Mouse (Mus musculus): ENCODE results near the gene Slc44a2. TPM values are rescaled to one million over a fixed set of nuclear protein-coding genes. Genes with fewer than 3 reads are reported as not detected.

Gene Slc44a2
- polyA plus RNA-seq, 1 experiment from 2014 or later, result 71.0 TPM

DNA sequence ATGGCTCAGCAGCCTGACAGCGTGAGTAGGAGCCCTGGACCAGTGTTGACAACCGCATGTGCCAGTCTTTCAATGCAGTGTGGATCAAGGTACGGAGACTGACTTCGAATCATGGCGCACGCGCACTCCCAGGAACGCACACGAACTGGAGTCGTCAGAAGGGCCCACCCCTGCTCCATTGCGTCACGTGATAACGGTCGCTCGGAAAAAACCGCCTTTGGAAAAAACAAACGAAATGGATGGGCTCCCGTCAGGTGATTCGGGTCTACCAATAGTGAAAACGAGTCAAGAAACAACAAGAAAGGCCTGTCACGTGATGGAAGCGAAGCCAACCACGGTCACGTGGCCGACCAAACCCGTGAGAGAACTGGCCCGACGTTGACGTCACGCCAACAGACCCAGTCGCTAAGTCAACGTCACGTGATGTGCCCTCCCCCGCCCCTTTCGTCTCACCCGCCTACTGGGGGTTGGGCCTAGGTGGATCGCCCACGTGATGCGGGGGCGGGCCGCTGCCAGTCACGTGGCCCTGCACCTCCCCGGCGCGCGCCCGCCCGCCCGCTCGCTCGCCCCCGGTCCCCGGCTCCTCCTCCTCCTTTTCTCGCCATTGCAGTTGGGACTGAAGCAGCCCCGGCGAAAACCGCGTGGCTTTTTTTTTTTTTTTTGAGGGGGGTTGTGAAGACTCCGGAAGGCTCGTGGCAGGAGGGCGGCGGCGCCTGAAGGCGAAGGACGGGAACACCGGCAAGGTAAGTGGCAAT, 47.0 kb downstream of the Slc44a2 start, which contains the start of gene Ilf3:
Gene Ilf3, plus strand, starts transcription at position 515 of the 755 bp plus-strand sequence.
- peak within 1 kb of the TSS; percentile 90 for H3K27ac ChIP-seq (ENCODE audit: low read depth, low read length)
- peak within 1 kb of the TSS; percentile 83 for H3K4me2 ChIP-seq (ENCODE audit: low read depth, low read length, severe bottlenecking)
- H3K9me3 ChIP-seq (ENCODE audit: control insufficient read depth, low read length), result no peaks in the 10 kb centered on the region
- peak; percentile 89 for ATAC-seq (replicated peaks; ENCODE audit: low FRiP score)
- peak; percentile 100 for DNase-seq (ENCODE audit: low spot score)
- H3K36me3 ChIP-seq (ENCODE audit: control insufficient read depth, insufficient read depth, low read length), result peaks cover 3% of the 10 kb centered on the region; the same call in 1 of the 2 replicates
- peak within 1 kb of the TSS; percentile 96 for H3K9ac ChIP-seq (ENCODE audit: low read length)
- peaks cover 3% of the 10 kb centered on the region; the same call in 1 of the 2 replicates for H3K4me1 ChIP-seq (replicated peaks; ENCODE audit: control insufficient read depth, insufficient read depth, low read length)
- peak within 1 kb of the TSS; percentile 74 for H3K4me3 ChIP-seq (ENCODE audit: low read depth, low read length)
- no peaks in the 10 kb centered on the region for H3K27me3 ChIP-seq (ENCODE audit: control insufficient read depth, insufficient read depth, low read length)
- WGBS, result 1% methylated on average over 64 of the region's 66 CpGs

GRCm38 (mm10) chr9:21368131-21368584, 47.7 kb downstream of the Slc44a2 start:
- under 1% methylated on average over 38 of the region's 38 CpGs for WGBS
- H3K4me3 ChIP-seq (ENCODE audit: low read depth, low read length), result peak overlapping the region; percentile 74
- DNase-seq (ENCODE audit: low spot score) (peak; percentile 92), ATAC-seq (replicated peaks; ENCODE audit: low FRiP score) (peak; percentile 71)
- H3K9ac ChIP-seq (ENCODE audit: low read length), result peak overlapping the region; percentile 96
- H3K9me3 ChIP-seq (ENCODE audit: control insufficient read depth, low read length), result no peaks in the 10 kb centered on the region
- H3K27me3 ChIP-seq (ENCODE audit: control insufficient read depth, insufficient read depth, low read length), result no peaks in the 10 kb centered on the region
- H3K4me2 ChIP-seq (ENCODE audit: low read depth, low read length, severe bottlenecking), result peak overlapping the region; percentile 83
- peaks cover 3% of the 10 kb centered on the region; the same call in 1 of the 2 replicates for H3K36me3 ChIP-seq (ENCODE audit: control insufficient read depth, insufficient read depth, low read length)
- peak overlapping the region; percentile 90 for H3K27ac ChIP-seq (ENCODE audit: low read depth, low read length)
- H3K4me1 ChIP-seq (replicated peaks; ENCODE audit: control insufficient read depth, insufficient read depth, low read length), result peaks cover 3% of the 10 kb centered on the region; the same call in 1 of the 2 replicates

- no peaks in the 10 kb centered on the region for H3K9me3 ChIP-seq (ENCODE audit: control insufficient read depth, low read length)
- H3K4me3 ChIP-seq (ENCODE audit: low read depth, low read length), result peak overlapping the region; percentile 74
- H3K36me3 ChIP-seq (ENCODE audit: control insufficient read depth, insufficient read depth, low read length), result peaks cover 3% of the 10 kb centered on the region; the same call in 1 of the 2 replicates
- H3K4me1 ChIP-seq (replicated peaks; ENCODE audit: control insufficient read depth, insufficient read depth, low read length), result peaks cover 3% of the 10 kb centered on the region; the same call in 1 of the 2 replicates
- H3K9ac ChIP-seq (ENCODE audit: low read length), result peak overlapping the region; percentile 96
- WGBS, result 71% methylated on average over 11 of the region's 11 CpGs
- H3K4me2 ChIP-seq (ENCODE audit: low read depth, low read length, severe bottlenecking), result peak overlapping the region; percentile 83
- no peak for DNase-seq (ENCODE audit: low spot score)
- H3K27me3 ChIP-seq (ENCODE audit: control insufficient read depth, insufficient read depth, low read length), result no peaks in the 10 kb centered on the region
- no peak for ATAC-seq (replicated peaks; ENCODE audit: low FRiP score)
- H3K27ac ChIP-seq (ENCODE audit: low read depth, low read length), result no peak overlapping the region
Measured at GRCm38 (mm10) chr9:21369080-21369479, 48.6 kb downstream of the Slc44a2 start.

- peak overlapping the region; percentile 24; the same call in 1 of the 2 replicates for H3K4me2 ChIP-seq (ENCODE audit: low read depth, low read length, severe bottlenecking)
- ATAC-seq (replicated peaks; ENCODE audit: low FRiP score) (no peak), DNase-seq (ENCODE audit: low spot score) (no peak)
- H3K9ac ChIP-seq (ENCODE audit: low read length), result no peak overlapping the region
- H3K27ac ChIP-seq (ENCODE audit: low read depth, low read length), result no peak overlapping the region
- H3K4me3 ChIP-seq (ENCODE audit: low read depth, low read length), result no peak overlapping the region
- H3K27me3 ChIP-seq (ENCODE audit: control insufficient read depth, insufficient read depth, low read length), result no peaks in the 10 kb centered on the region
- H3K9me3 ChIP-seq (ENCODE audit: control insufficient read depth, low read length), result no peaks in the 10 kb centered on the region
- H3K4me1 ChIP-seq (replicated peaks; ENCODE audit: control insufficient read depth, insufficient read depth, low read length), result peaks cover 3% of the 10 kb centered on the region; the same call in 1 of the 2 replicates
- peaks cover 3% of the 10 kb centered on the region; the same call in 1 of the 2 replicates for H3K36me3 ChIP-seq (ENCODE audit: control insufficient read depth, insufficient read depth, low read length)
- 90% methylated on average over 2 of the region's 2 CpGs for WGBS
Measured at GRCm38 (mm10) chr9:21370876-21371275, 50.4 kb downstream of the Slc44a2 start.

GRCm38 (mm10) chr9:21372508-21372907, 52.0 kb downstream of the Slc44a2 start:
- Histone ChIP-seq H3K4me1 (replicated peaks; ENCODE audit: control insufficient read depth, insufficient read depth, low read length) (peaks cover 3% of the 10 kb centered on the region; the same call in 1 of the 2 replicates), H3K4me3 (ENCODE audit: low read depth, low read length) (no peak overlapping the region), H3K36me3 (ENCODE audit: control insufficient read depth, insufficient read depth, low read length) (peaks cover 3% of the 10 kb centered on the region; the same call in 1 of the 2 replicates), H3K9me3 (ENCODE audit: control insufficient read depth, low read length) (no peaks in the 10 kb centered on the region), H3K9ac (ENCODE audit: low read length) (no peak overlapping the region), H3K4me2 (ENCODE audit: low read depth, low read length, severe bottlenecking) (no peak overlapping the region), H3K27me3 (ENCODE audit: control insufficient read depth, insufficient read depth, low read length) (no peaks in the 10 kb centered on the region), H3K27ac (ENCODE audit: low read depth, low read length) (no peak overlapping the region)
- no peak for DNase-seq (ENCODE audit: low spot score)
- ATAC-seq (replicated peaks; ENCODE audit: low FRiP score), result no peak
- WGBS, result 87% methylated on average over 1 of the region's 1 CpGs

GRCm38 (mm10) chr9:21379195-21379594, 58.7 kb downstream of the Slc44a2 start:
- no peak for DNase-seq (ENCODE audit: low spot score)
- H3K27ac ChIP-seq (ENCODE audit: low read depth, low read length), result no peak overlapping the region
- no peak overlapping the region for H3K9ac ChIP-seq (ENCODE audit: low read length)
- H3K4me1 ChIP-seq (replicated peaks; ENCODE audit: control insufficient read depth, insufficient read depth, low read length), result no peaks in the 10 kb centered on the region
- no peaks in the 10 kb centered on the region for H3K9me3 ChIP-seq (ENCODE audit: control insufficient read depth, low read length)
- H3K27me3 ChIP-seq (ENCODE audit: control insufficient read depth, insufficient read depth, low read length), result no peaks in the 10 kb centered on the region
- no peak overlapping the region for H3K4me2 ChIP-seq (ENCODE audit: low read depth, low read length, severe bottlenecking)
- no peak for ATAC-seq (replicated peaks; ENCODE audit: low FRiP score)
- WGBS, result 83% methylated on average over 3 of the region's 3 CpGs
- no peak overlapping the region for H3K4me3 ChIP-seq (ENCODE audit: low read depth, low read length)
- H3K36me3 ChIP-seq (ENCODE audit: control insufficient read depth, insufficient read depth, low read length), result no peaks in the 10 kb centered on the region; the same call in 1 of the 2 replicates

DNA sequence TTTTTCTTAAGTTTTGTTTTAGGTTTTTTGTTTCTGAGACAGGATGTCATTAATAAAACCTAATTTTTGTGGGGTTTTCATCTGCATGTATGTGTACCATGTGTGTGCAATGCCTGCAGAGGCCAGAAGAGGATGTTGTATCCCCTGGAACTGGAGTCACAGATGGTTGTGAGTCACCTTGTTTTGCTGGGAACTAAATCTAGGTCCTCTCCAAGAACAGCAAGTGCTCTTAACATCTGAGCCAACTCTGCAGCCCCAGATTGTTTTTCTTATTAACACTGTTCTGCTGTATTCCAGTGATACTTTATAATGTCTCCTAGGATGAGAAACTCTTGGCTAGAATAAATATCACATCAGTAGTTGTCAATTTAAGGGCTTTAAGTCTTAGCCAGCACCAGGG, 60.4 kb downstream of the Slc44a2 start:
- Histone ChIP-seq H3K9me3 (ENCODE audit: control insufficient read depth, low read length) (no peaks in the 10 kb centered on the region), H3K27me3 (ENCODE audit: control insufficient read depth, insufficient read depth, low read length) (no peaks in the 10 kb centered on the region), H3K36me3 (ENCODE audit: control insufficient read depth, insufficient read depth, low read length) (no peaks in the 10 kb centered on the region), H3K9ac (ENCODE audit: low read length) (no peak overlapping the region), H3K4me2 (ENCODE audit: low read depth, low read length, severe bottlenecking) (no peak overlapping the region), H3K27ac (ENCODE audit: low read depth, low read length) (no peak overlapping the region), H3K4me3 (ENCODE audit: low read depth, low read length) (no peak overlapping the region), H3K4me1 (replicated peaks; ENCODE audit: control insufficient read depth, insufficient read depth, low read length) (no peaks in the 10 kb centered on the region)
- DNase-seq (ENCODE audit: low spot score), result no peak
- no peak for ATAC-seq (replicated peaks; ENCODE audit: low FRiP score)

- H3K4me1 ChIP-seq (replicated peaks; ENCODE audit: control insufficient read depth, insufficient read depth, low read length), result no peaks in the 10 kb centered on the region
- 0 out of 2 replicates have a peak, but pooled peaks cover under 1% of the 10 kb centered on the region for H3K36me3 ChIP-seq (ENCODE audit: control insufficient read depth, insufficient read depth, low read length)
- ATAC-seq (replicated peaks; ENCODE audit: low FRiP score) (no peak), DNase-seq (ENCODE audit: low spot score) (no peak)
- H3K9me3 ChIP-seq (ENCODE audit: control insufficient read depth, low read length), result no peaks in the 10 kb centered on the region
- no peak overlapping the region for H3K9ac ChIP-seq (ENCODE audit: low read length)
- no peak overlapping the region for H3K4me3 ChIP-seq (ENCODE audit: low read depth, low read length)
- no peak overlapping the region for H3K4me2 ChIP-seq (ENCODE audit: low read depth, low read length, severe bottlenecking)
- no peak overlapping the region for H3K27ac ChIP-seq (ENCODE audit: low read depth, low read length)
- H3K27me3 ChIP-seq (ENCODE audit: control insufficient read depth, insufficient read depth, low read length), result no peaks in the 10 kb centered on the region
Measured at GRCm38 (mm10) chr9:21383966-21384365, 63.5 kb downstream of the Slc44a2 start.
